Mouse (Mus musculus): ENCODE data around the gene Chtf18. TPM values are rescaled to one million over a fixed set of nuclear protein-coding genes. Genes with fewer than 3 reads are reported as not detected.

The Chtf18 gene
- polyA plus RNA-seq, 1 experiment from 2014 or later, result 3.4 TPM

GRCm38 (mm10) chr17:25688922-25689321 lies 38.3 kb downstream of the Chtf18 start:
- ATAC-seq (ENCODE audit: low FRiP score) (no peak), DNase-seq (ENCODE audit: low spot score) (no peak)
- Histone ChIP-seq H3K4me3 (replicated peaks; ENCODE audit: low read length) (no peak overlapping the region), H3K27me3 (ENCODE audit: control insufficient read depth, insufficient read depth, low read length) (no peaks in the 10 kb centered on the region; the same call in 1 of the 2 replicates), H3K27ac (no peak overlapping the region), H3K9ac (no peak overlapping the region), H3K36me3 (replicated peaks; ENCODE audit: control insufficient read depth, insufficient read depth) (no peaks in the 10 kb centered on the region), H3K9me3 (ENCODE audit: control insufficient read depth, low read length) (no peaks in the 10 kb centered on the region), H3K4me1 (replicated peaks; ENCODE audit: control insufficient read depth, insufficient read depth, low read length) (no peaks in the 10 kb centered on the region), H3K4me2 (replicated peaks) (no peak overlapping the region)
- WGBS, result 81% methylated on average over 4 of the region's 4 CpGs

- ATAC-seq (ENCODE audit: low FRiP score) (no peak), DNase-seq (ENCODE audit: low spot score) (no peak)
- Histone ChIP-seq H3K9me3 (ENCODE audit: control insufficient read depth, low read length) (no peaks in the 10 kb centered on the region), H3K27me3 (ENCODE audit: control insufficient read depth, insufficient read depth, low read length) (no peaks in the 10 kb centered on the region; the same call in 1 of the 2 replicates), H3K4me3 (replicated peaks; ENCODE audit: low read length) (no peak overlapping the region), H3K36me3 (replicated peaks; ENCODE audit: control insufficient read depth, insufficient read depth) (no peaks in the 10 kb centered on the region), H3K4me1 (replicated peaks; ENCODE audit: control insufficient read depth, insufficient read depth, low read length) (no peaks in the 10 kb centered on the region), H3K27ac (no peak overlapping the region), H3K4me2 (replicated peaks) (no peak overlapping the region), H3K9ac (no peak overlapping the region)
- 48% methylated on average over 7 of the region's 7 CpGs for WGBS
Measured at GRCm38 (mm10) chr17:25686323-25686722, 40.9 kb downstream of the Chtf18 start.

- Histone ChIP-seq H3K4me3 (replicated peaks; ENCODE audit: low read length) (no peak overlapping the region), H3K36me3 (replicated peaks; ENCODE audit: control insufficient read depth, insufficient read depth) (no peaks in the 10 kb centered on the region), H3K9me3 (ENCODE audit: control insufficient read depth, low read length) (no peaks in the 10 kb centered on the region), H3K27ac (no peak overlapping the region), H3K4me2 (replicated peaks) (no peak overlapping the region), H3K4me1 (replicated peaks; ENCODE audit: control insufficient read depth, insufficient read depth, low read length) (peaks cover 10% of the 10 kb centered on the region), H3K9ac (no peak overlapping the region), H3K27me3 (ENCODE audit: control insufficient read depth, insufficient read depth, low read length) (no peaks in the 10 kb centered on the region)
- DNase-seq (ENCODE audit: low spot score) (no peak), ATAC-seq (ENCODE audit: low FRiP score) (no peak)
- WGBS, result 78% methylated on average over 4 of the region's 4 CpGs
Measured at GRCm38 (mm10) chr17:25681636-25682035, 45.6 kb downstream of the Chtf18 start.

GRCm38 (mm10) chr17:25679818-25680217 lies 47.4 kb downstream of the Chtf18 start:
- H3K27me3 ChIP-seq (ENCODE audit: control insufficient read depth, insufficient read depth, low read length), result no peaks in the 10 kb centered on the region
- WGBS, result 5% methylated on average over 5 of the region's 5 CpGs
- no peak for DNase-seq (ENCODE audit: low spot score)
- H3K9ac ChIP-seq, result no peak overlapping the region
- H3K4me3 ChIP-seq (replicated peaks; ENCODE audit: low read length), result no peak overlapping the region
- H3K4me2 ChIP-seq (replicated peaks), result no peak overlapping the region
- no peak for ATAC-seq (ENCODE audit: low FRiP score)
- H3K9me3 ChIP-seq (ENCODE audit: control insufficient read depth, low read length), result no peaks in the 10 kb centered on the region
- no peaks in the 10 kb centered on the region for H3K36me3 ChIP-seq (replicated peaks; ENCODE audit: control insufficient read depth, insufficient read depth)
- peaks cover 10% of the 10 kb centered on the region for H3K4me1 ChIP-seq (replicated peaks; ENCODE audit: control insufficient read depth, insufficient read depth, low read length)
- no peak overlapping the region for H3K27ac ChIP-seq

GRCm38 (mm10) chr17:25677969-25678368 lies 49.2 kb downstream of the Chtf18 start:
- DNase-seq (ENCODE audit: low spot score) (no peak), ATAC-seq (ENCODE audit: low FRiP score) (no peak)
- H3K4me1 ChIP-seq (replicated peaks; ENCODE audit: control insufficient read depth, insufficient read depth, low read length), result peaks cover 10% of the 10 kb centered on the region
- H3K9ac ChIP-seq, result no peak overlapping the region
- no peak overlapping the region for H3K4me3 ChIP-seq (replicated peaks; ENCODE audit: low read length)
- no peak overlapping the region for H3K4me2 ChIP-seq (replicated peaks)
- 57% methylated on average over 6 of the region's 6 CpGs for WGBS
- H3K27ac ChIP-seq, result no peak overlapping the region
- H3K27me3 ChIP-seq (ENCODE audit: control insufficient read depth, insufficient read depth, low read length), result no peaks in the 10 kb centered on the region
- no peaks in the 10 kb centered on the region for H3K9me3 ChIP-seq (ENCODE audit: control insufficient read depth, low read length)
- no peaks in the 10 kb centered on the region for H3K36me3 ChIP-seq (replicated peaks; ENCODE audit: control insufficient read depth, insufficient read depth)

GRCm38 (mm10) chr17:25672982-25673381 lies 54.2 kb downstream of the Chtf18 start:
- no peak for DNase-seq (ENCODE audit: low spot score)
- ATAC-seq (ENCODE audit: low FRiP score), result no peak
- no peaks in the 10 kb centered on the region for H3K27me3 ChIP-seq (ENCODE audit: control insufficient read depth, insufficient read depth, low read length)
- no peak overlapping the region for H3K4me3 ChIP-seq (replicated peaks; ENCODE audit: low read length)
- no peak overlapping the region for H3K9ac ChIP-seq
- H3K4me1 ChIP-seq (replicated peaks; ENCODE audit: control insufficient read depth, insufficient read depth, low read length), result no peaks in the 10 kb centered on the region
- H3K36me3 ChIP-seq (replicated peaks; ENCODE audit: control insufficient read depth, insufficient read depth), result no peaks in the 10 kb centered on the region
- no peaks in the 10 kb centered on the region for H3K9me3 ChIP-seq (ENCODE audit: control insufficient read depth, low read length)
- no peak overlapping the region for H3K4me2 ChIP-seq (replicated peaks)
- H3K27ac ChIP-seq, result no peak overlapping the region

Small RNAs within 50 kb of the gene (microRNA-seq; reads per million reads assigned to microRNA genes)
- gene Gm25083, result not detected

Other genes with a start within 250 kb of the Chtf18 start
- 0.47 and 0.76 TPM in 2 replicates for gene Sstr5, start 230.1 kb downstream of the Chtf18 start, polyA plus RNA-seq (2014; fragmentation: Nextera tagmentation; extraction: Ambion mirVana)
- 18.5 and 20.1 TPM in 2 replicates for gene Sox8, start 156.7 kb downstream of the Chtf18 start, polyA plus RNA-seq (2014; fragmentation: Nextera tagmentation; extraction: Ambion mirVana)
- gene Lmf1, start 148.3 kb downstream of the Chtf18 start, polyA plus RNA-seq (2014; fragmentation: Nextera tagmentation; extraction: Ambion mirVana), result 22.4 and 24.9 TPM in 2 replicates
- gene Gng13, start 10.2 kb downstream of the Chtf18 start, polyA plus RNA-seq (2014; fragmentation: Nextera tagmentation; extraction: Ambion mirVana), result 8.1 and 10.0 TPM in 2 replicates
- 21.8 and 22.8 TPM in 2 replicates for gene Rpusd1, start 251 bp upstream of the Chtf18 start, polyA plus RNA-seq (2014; fragmentation: Nextera tagmentation; extraction: Ambion mirVana)
- not detected in 2 replicates for gene Mslnl, start 8.6 kb upstream of the Chtf18 start, polyA plus RNA-seq (2014; fragmentation: Nextera tagmentation; extraction: Ambion mirVana)
- gene Msln, start 27.0 kb upstream of the Chtf18 start, polyA plus RNA-seq (2014; fragmentation: Nextera tagmentation; extraction: Ambion mirVana), result not detected in 2 replicates
- 28.7 and 29.1 TPM in 2 replicates for gene Narfl, start 46.4 kb upstream of the Chtf18 start, polyA plus RNA-seq (2014; fragmentation: Nextera tagmentation; extraction: Ambion mirVana)
- gene Haghl, start 58.3 kb upstream of the Chtf18 start, polyA plus RNA-seq (2014; fragmentation: Nextera tagmentation; extraction: Ambion mirVana), result 116 and 138 TPM in 2 replicates
- gene Ccdc78, start 59.2 kb upstream of the Chtf18 start, polyA plus RNA-seq (2014; fragmentation: Nextera tagmentation; extraction: Ambion mirVana), result 0.41 TPM in 1 of 2 replicates, not detected in the other
- 77.6 and 91.6 TPM in 2 replicates for gene Fam173a, start 65.5 kb upstream of the Chtf18 start, polyA plus RNA-seq (2014; fragmentation: Nextera tagmentation; extraction: Ambion mirVana)
- not detected in 2 replicates for gene AC134908.4, start 68.2 kb upstream of the Chtf18 start, polyA plus RNA-seq (2014; fragmentation: Nextera tagmentation; extraction: Ambion mirVana)
- gene Metrn, start 69.7 kb upstream of the Chtf18 start, polyA plus RNA-seq (2014; fragmentation: Nextera tagmentation; extraction: Ambion mirVana), result 11.8 and 15.1 TPM in 2 replicates
- gene Fbxl16, start 81.7 kb upstream of the Chtf18 start, polyA plus RNA-seq (2014; fragmentation: Nextera tagmentation; extraction: Ambion mirVana), result 31.7 and 35.0 TPM in 2 replicates
- 29.9 and 32.1 TPM in 2 replicates for gene Wdr24, start 96.2 kb upstream of the Chtf18 start, polyA plus RNA-seq (2014; fragmentation: Nextera tagmentation; extraction: Ambion mirVana)
- gene Jmjd8, start 101.4 kb upstream of the Chtf18 start, polyA plus RNA-seq (2014; fragmentation: Nextera tagmentation; extraction: Ambion mirVana), result 39.3 and 42.1 TPM in 2 replicates
- 336 and 357 TPM in 2 replicates for gene Stub1, start 106.0 kb upstream of the Chtf18 start, polyA plus RNA-seq (2014; fragmentation: Nextera tagmentation; extraction: Ambion mirVana)
- gene Rhbdl1, start 109.9 kb upstream of the Chtf18 start, polyA plus RNA-seq (2014; fragmentation: Nextera tagmentation; extraction: Ambion mirVana), result 51.3 and 57.1 TPM in 2 replicates
- gene Gm20683, start 114.3 kb upstream of the Chtf18 start, polyA plus RNA-seq (2014; fragmentation: Nextera tagmentation; extraction: Ambion mirVana), result 8.7 and 9.3 TPM in 2 replicates
- 6.5 and 9.9 TPM in 2 replicates for gene Rhot2, start 117.4 kb upstream of the Chtf18 start, polyA plus RNA-seq (2014; fragmentation: Nextera tagmentation; extraction: Ambion mirVana)
- 13.1 and 14.2 TPM in 2 replicates for gene Wdr90, start 134.1 kb upstream of the Chtf18 start, polyA plus RNA-seq (2014; fragmentation: Nextera tagmentation; extraction: Ambion mirVana)
- gene Mcrip2, start 141.3 kb upstream of the Chtf18 start, polyA plus RNA-seq (2014; fragmentation: Nextera tagmentation; extraction: Ambion mirVana), result 26.8 and 27.3 TPM in 2 replicates
- gene Mettl26, start 147.7 kb upstream of the Chtf18 start, polyA plus RNA-seq (2014; fragmentation: Nextera tagmentation; extraction: Ambion mirVana), result 58.5 and 67.3 TPM in 2 replicates
- gene Wfikkn1, start 153.4 kb upstream of the Chtf18 start, polyA plus RNA-seq (2014; fragmentation: Nextera tagmentation; extraction: Ambion mirVana), result 0.63 and 0.71 TPM in 2 replicates
- 28.1 and 29.8 TPM in 2 replicates for gene Rab40c, start 192.3 kb upstream of the Chtf18 start, polyA plus RNA-seq (2014; fragmentation: Nextera tagmentation; extraction: Ambion mirVana)
- gene Pigq, start 217.5 kb upstream of the Chtf18 start, polyA plus RNA-seq (2014; fragmentation: Nextera tagmentation; extraction: Ambion mirVana), result 64.2 and 74.2 TPM in 2 replicates
- gene Nhlrc4, start 217.5 kb upstream of the Chtf18 start, polyA plus RNA-seq (2014; fragmentation: Nextera tagmentation; extraction: Ambion mirVana), result 0.13 TPM in 1 of 2 replicates, not detected in the other
- gene A930017K11Rik, start 225.1 kb upstream of the Chtf18 start, polyA plus RNA-seq (2014; fragmentation: Nextera tagmentation; extraction: Ambion mirVana), result 0.44 and 1.8 TPM in 2 replicates